Mouse (Mus musculus): Measurements from ENCODE around the gene Nkx1-2. TPM values are rescaled to one million over a fixed set of nuclear protein-coding genes. Genes with fewer than 3 reads are reported as not detected.

Nkx1-2 gene
- polyA plus RNA-seq, 1 experiment from 2014 or later: not detected

- Histone ChIP-seq H3K27me3 (ENCODE audit: control insufficient read depth, insufficient read depth, low read length) (no peaks in the 10 kb centered on the region), H3K9me3 (ENCODE audit: control insufficient read depth, low read length) (no peaks in the 10 kb centered on the region), H3K36me3 (ENCODE audit: control insufficient read depth, insufficient read depth, low read length) (no peaks in the 10 kb centered on the region), H3K4me2 (ENCODE audit: low read length) (no peak overlapping the region), H3K4me1 (ENCODE audit: control insufficient read depth in 2 of 2, insufficient read depth in 2 of 2, low read length in 2 of 2) (peaks cover 0 to 2% of the 10 kb centered on the region in 2 experiments; a peak in 1 of 4 replicates), H3K9ac (ENCODE audit: low read length) (no peak overlapping the region), H3K4me3 (ENCODE audit: control insufficient read depth in 1 of 2, insufficient read depth in 1 of 2, low read depth in 1 of 2, low read length in 2 of 2) (no peak overlapping the region), H3K27ac (replicated peaks in 1 of 2; ENCODE audit: control insufficient read depth in 1 of 2, insufficient read depth in 1 of 2, low read depth in 2 of 2, low read length in 2 of 2) (no peak overlapping the region)
- WGBS: 53% methylated on average over 6 of the region's 6 CpGs
- ATAC-seq (ENCODE audit: insufficient number of reproducible peaks, insufficient read depth, low FRiP score, low read depth): no peak
Observed at GRCm38 (mm10) chr7:132616391-132616790, 17.0 kb upstream of the Nkx1-2 start.

GRCm38 (mm10) chr7:132615346-132615745, 15.9 kb upstream of the Nkx1-2 start:
- Histone ChIP-seq H3K4me1 (ENCODE audit: control insufficient read depth in 2 of 2, insufficient read depth in 2 of 2, low read length in 2 of 2) (peaks cover 2 to 3% of the 10 kb centered on the region in 2 experiments; a peak in 2 of 4 replicates), H3K27ac (replicated peaks in 1 of 2; ENCODE audit: control insufficient read depth in 1 of 2, insufficient read depth in 1 of 2, low read depth in 2 of 2, low read length in 2 of 2) (no peak overlapping the region), H3K9ac (ENCODE audit: low read length) (no peak overlapping the region), H3K27me3 (ENCODE audit: control insufficient read depth, insufficient read depth, low read length) (no peaks in the 10 kb centered on the region), H3K9me3 (ENCODE audit: control insufficient read depth, low read length) (no peaks in the 10 kb centered on the region), H3K36me3 (ENCODE audit: control insufficient read depth, insufficient read depth, low read length) (no peaks in the 10 kb centered on the region), H3K4me3 (ENCODE audit: control insufficient read depth in 1 of 2, insufficient read depth in 1 of 2, low read depth in 1 of 2, low read length in 2 of 2) (no peak overlapping the region), H3K4me2 (ENCODE audit: low read length) (no peak overlapping the region)
- no peak for ATAC-seq (ENCODE audit: insufficient number of reproducible peaks, insufficient read depth, low FRiP score, low read depth)
- 35% methylated on average over 3 of the region's 3 CpGs for whole genome bisulfite sequencing

DNA sequence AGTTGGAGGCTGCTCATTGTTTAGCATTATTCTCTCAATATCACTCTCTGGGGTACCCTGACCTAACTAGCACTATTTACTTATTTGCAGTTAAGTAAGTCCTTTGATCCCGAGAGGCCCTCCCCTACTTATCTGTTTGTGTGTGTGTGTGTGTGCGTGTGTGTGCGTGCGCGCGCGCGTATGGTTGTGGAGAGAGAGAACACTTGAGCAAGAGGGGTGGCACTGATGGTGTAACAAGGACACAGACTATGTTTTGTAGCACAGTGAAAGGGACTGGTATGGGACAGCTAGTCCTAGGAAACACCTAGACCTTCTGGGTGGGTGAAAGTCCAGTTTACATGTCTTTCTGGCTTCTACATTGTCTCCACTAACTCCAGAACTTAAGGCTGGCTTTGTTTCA, 12.1 kb upstream of the Nkx1-2 start:
- 97% methylated on average over 8 of the region's 8 CpGs for WGBS
- Histone ChIP-seq H3K9ac (ENCODE audit: low read length) (no peak overlapping the region), H3K36me3 (ENCODE audit: control insufficient read depth, insufficient read depth, low read length) (no peaks in the 10 kb centered on the region), H3K9me3 (ENCODE audit: control insufficient read depth, low read length) (no peaks in the 10 kb centered on the region), H3K27ac (replicated peaks in 1 of 2; ENCODE audit: control insufficient read depth in 1 of 2, insufficient read depth in 1 of 2, low read depth in 2 of 2, low read length in 2 of 2) (no peak overlapping the region), H3K4me3 (ENCODE audit: control insufficient read depth in 1 of 2, insufficient read depth in 1 of 2, low read depth in 1 of 2, low read length in 2 of 2) (no peak overlapping the region), H3K27me3 (ENCODE audit: control insufficient read depth, insufficient read depth, low read length) (0 out of 2 replicates have a peak, but pooled peaks cover 2% of the 10 kb centered on the region), H3K4me2 (ENCODE audit: low read length) (no peak overlapping the region), H3K4me1 (ENCODE audit: control insufficient read depth in 2 of 2, insufficient read depth in 2 of 2, low read length in 2 of 2) (peaks cover 2 to 7% of the 10 kb centered on the region in 2 experiments)
- ATAC-seq (ENCODE audit: insufficient number of reproducible peaks, insufficient read depth, low FRiP score, low read depth): no peak

- H3K36me3 ChIP-seq (ENCODE audit: control insufficient read depth, insufficient read depth, low read length): no peaks in the 10 kb centered on the region
- no peaks in the 10 kb centered on the region for H3K9me3 ChIP-seq (ENCODE audit: control insufficient read depth, low read length)
- 0 out of 2 replicates have a peak, but pooled peaks cover 2% of the 10 kb centered on the region for H3K27me3 ChIP-seq (ENCODE audit: control insufficient read depth, insufficient read depth, low read length)
- peak; percentile 78 for ATAC-seq (ENCODE audit: insufficient number of reproducible peaks, insufficient read depth, low FRiP score, low read depth)
- H3K9ac ChIP-seq (ENCODE audit: low read length): peak within 1 kb of the TSS; percentile 58
- H3K4me3 ChIP-seq (ENCODE audit: control insufficient read depth in 1 of 2, insufficient read depth in 1 of 2, low read depth in 1 of 2, low read length in 2 of 2): peak within 1 kb of the TSS; percentile 58 to 60
- 7% methylated on average over 44 of the region's 44 CpGs for WGBS
- H3K4me2 ChIP-seq (ENCODE audit: low read length): peak within 1 kb of the TSS; percentile 66
- H3K4me1 ChIP-seq (ENCODE audit: control insufficient read depth in 2 of 2, insufficient read depth in 2 of 2, low read length in 2 of 2): peaks cover 2 to 7% of the 10 kb centered on the region in 2 experiments
- H3K27ac ChIP-seq (replicated peaks in 1 of 2; ENCODE audit: control insufficient read depth in 1 of 2, insufficient read depth in 1 of 2, low read depth in 2 of 2, low read length in 2 of 2): 0 out of 4 replicates have a peak within 1 kb of the TSS, but pooled peaks of 1 of the 2 experiments have one; percentile 20
Observed at GRCm38 (mm10) chr7:132610468-132611318, 11.3 kb upstream of the Nkx1-2 start, which contains the start of gene Lhpp. Lhpp (plus strand) TSS chr7:132610638.

DNA sequence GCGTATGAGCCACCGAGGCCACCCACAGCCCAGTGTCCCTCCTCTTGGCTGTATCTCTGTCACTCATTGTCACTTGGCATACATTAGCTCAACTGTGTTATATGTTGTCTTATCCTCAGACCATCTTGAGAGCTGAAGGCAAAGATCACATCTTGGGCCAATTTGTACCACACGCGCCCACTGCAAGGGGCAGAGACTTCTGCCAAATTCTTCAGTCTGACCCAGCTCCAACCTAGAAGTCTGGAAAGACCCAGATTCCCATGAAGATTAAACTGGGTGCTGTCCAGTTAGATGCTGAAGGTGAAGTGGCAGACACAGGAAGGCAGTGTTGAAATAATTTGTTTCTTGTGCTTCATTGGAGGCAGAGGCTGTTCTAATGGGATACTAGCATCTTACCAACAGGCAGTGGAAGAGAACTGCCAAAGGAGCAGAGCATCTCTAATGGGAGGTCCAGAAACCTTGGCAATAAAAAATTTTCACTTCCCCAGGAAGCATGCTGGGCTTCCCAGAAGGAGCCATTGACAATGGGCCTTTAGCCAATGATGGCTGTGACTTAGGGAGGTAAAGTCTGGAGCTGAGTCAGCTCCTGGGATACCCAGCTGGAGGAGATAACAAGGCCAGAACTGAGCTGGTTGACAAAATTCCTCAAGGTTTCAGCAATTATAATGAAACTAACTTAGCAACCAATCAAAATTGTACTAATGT, 9.0 kb upstream of the Nkx1-2 start:
- H3K9me3 ChIP-seq (ENCODE audit: control insufficient read depth, low read length): no peaks in the 10 kb centered on the region
- no peak overlapping the region for H3K4me2 ChIP-seq (ENCODE audit: low read length)
- ATAC-seq (ENCODE audit: insufficient number of reproducible peaks, insufficient read depth, low FRiP score, low read depth): no peak
- H3K4me3 ChIP-seq (ENCODE audit: control insufficient read depth in 1 of 2, insufficient read depth in 1 of 2, low read depth in 1 of 2, low read length in 2 of 2): no peak overlapping the region
- H3K27ac ChIP-seq (replicated peaks in 1 of 2; ENCODE audit: control insufficient read depth in 1 of 2, insufficient read depth in 1 of 2, low read depth in 2 of 2, low read length in 2 of 2): no peak overlapping the region
- no peaks in the 10 kb centered on the region for H3K36me3 ChIP-seq (ENCODE audit: control insufficient read depth, insufficient read depth, low read length)
- H3K27me3 ChIP-seq (ENCODE audit: control insufficient read depth, insufficient read depth, low read length): peaks cover 7% of the 10 kb centered on the region; the same call in 1 of the 2 replicates
- 90% methylated on average over 4 of the region's 4 CpGs for WGBS
- H3K9ac ChIP-seq (ENCODE audit: low read length): no peak overlapping the region
- peaks cover 0 to 7% of the 10 kb centered on the region in 2 experiments for H3K4me1 ChIP-seq (ENCODE audit: control insufficient read depth in 2 of 2, insufficient read depth in 2 of 2, low read length in 2 of 2)

DNA sequence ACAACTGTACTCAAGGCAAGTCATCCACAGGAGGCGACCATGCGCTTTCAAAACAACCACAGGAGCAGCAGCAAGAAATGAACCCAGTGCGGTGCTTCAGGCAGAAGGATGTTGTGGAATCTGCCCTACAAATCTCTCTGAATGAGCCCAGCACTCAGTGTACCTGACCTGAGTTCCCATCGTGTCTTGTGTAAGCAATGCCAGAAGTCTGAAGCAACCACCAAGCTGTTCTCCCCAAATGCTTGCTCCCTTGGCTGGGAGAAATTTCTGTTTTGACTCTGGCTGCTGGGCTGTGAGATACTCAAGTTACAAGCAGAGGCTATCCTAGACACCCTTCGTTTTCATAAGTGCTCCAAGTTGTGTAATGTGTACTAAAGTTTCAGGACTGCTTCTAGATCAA, 6.3 kb upstream of the Nkx1-2 start:
- ATAC-seq (ENCODE audit: insufficient number of reproducible peaks, insufficient read depth, low FRiP score, low read depth): no peak
- H3K36me3 ChIP-seq (ENCODE audit: control insufficient read depth, insufficient read depth, low read length): no peaks in the 10 kb centered on the region
- peaks cover 34% of the 10 kb centered on the region for H3K27me3 ChIP-seq (ENCODE audit: control insufficient read depth, insufficient read depth, low read length)
- H3K9ac ChIP-seq (ENCODE audit: low read length): no peak overlapping the region
- WGBS: 56% methylated on average over 5 of the region's 5 CpGs
- H3K4me3 ChIP-seq (ENCODE audit: control insufficient read depth in 1 of 2, insufficient read depth in 1 of 2, low read depth in 1 of 2, low read length in 2 of 2): no peak overlapping the region
- H3K4me2 ChIP-seq (ENCODE audit: low read length): no peak overlapping the region
- H3K4me1 ChIP-seq (ENCODE audit: control insufficient read depth in 2 of 2, insufficient read depth in 2 of 2, low read length in 2 of 2): peaks cover 0 to 5% of the 10 kb centered on the region in 2 experiments; a peak in 2 of 4 replicates
- no peak overlapping the region for H3K27ac ChIP-seq (replicated peaks in 1 of 2; ENCODE audit: control insufficient read depth in 1 of 2, insufficient read depth in 1 of 2, low read depth in 2 of 2, low read length in 2 of 2)
- no peaks in the 10 kb centered on the region for H3K9me3 ChIP-seq (ENCODE audit: control insufficient read depth, low read length)

GRCm38 (mm10) chr7:132604720-132605119, 5.3 kb upstream of the Nkx1-2 start:
- no peaks in the 10 kb centered on the region for H3K9me3 ChIP-seq (ENCODE audit: control insufficient read depth, low read length)
- no peak for ATAC-seq (ENCODE audit: insufficient number of reproducible peaks, insufficient read depth, low FRiP score, low read depth)
- H3K36me3 ChIP-seq (ENCODE audit: control insufficient read depth, insufficient read depth, low read length): no peaks in the 10 kb centered on the region
- no peak overlapping the region for H3K4me3 ChIP-seq (ENCODE audit: control insufficient read depth in 1 of 2, insufficient read depth in 1 of 2, low read depth in 1 of 2, low read length in 2 of 2)
- WGBS: 78% methylated on average over 4 of the region's 4 CpGs
- peaks cover 0 to 4% of the 10 kb centered on the region in 2 experiments; a peak in 1 of 4 replicates for H3K4me1 ChIP-seq (ENCODE audit: control insufficient read depth in 2 of 2, insufficient read depth in 2 of 2, low read length in 2 of 2)
- H3K4me2 ChIP-seq (ENCODE audit: low read length): no peak overlapping the region
- H3K27ac ChIP-seq (replicated peaks in 1 of 2; ENCODE audit: control insufficient read depth in 1 of 2, insufficient read depth in 1 of 2, low read depth in 2 of 2, low read length in 2 of 2): no peak overlapping the region
- H3K27me3 ChIP-seq (ENCODE audit: control insufficient read depth, insufficient read depth, low read length): peaks cover 44% of the 10 kb centered on the region
- no peak overlapping the region for H3K9ac ChIP-seq (ENCODE audit: low read length)

All from heart, embryonic 14.5 days (tissue).